Mouse (Mus musculus): Measurements from ENCODE around the gene Plce1.
"Not testable (repeated sequence)": the region's sequence is repeated elsewhere in the genome, so short reads cannot be mapped to it uniquely, and the experiment has no call there.

The Plce1 gene

GRCm38 (mm10) chr19:38488103-38488912 lies 7.4 kb downstream of the Plce1 start:
- DNase-seq (ENCODE audit: low read depth, low spot score): no peak

GRCm38 (mm10) chr19:38498233-38498632 lies 17.3 kb downstream of the Plce1 start:
- no peak for DNase-seq (ENCODE audit: low read depth, low spot score)

- DNase-seq (ENCODE audit: low read depth, low spot score): no peak
Measured at GRCm38 (mm10) chr19:38504597-38504996, 23.7 kb downstream of the Plce1 start.

DNA sequence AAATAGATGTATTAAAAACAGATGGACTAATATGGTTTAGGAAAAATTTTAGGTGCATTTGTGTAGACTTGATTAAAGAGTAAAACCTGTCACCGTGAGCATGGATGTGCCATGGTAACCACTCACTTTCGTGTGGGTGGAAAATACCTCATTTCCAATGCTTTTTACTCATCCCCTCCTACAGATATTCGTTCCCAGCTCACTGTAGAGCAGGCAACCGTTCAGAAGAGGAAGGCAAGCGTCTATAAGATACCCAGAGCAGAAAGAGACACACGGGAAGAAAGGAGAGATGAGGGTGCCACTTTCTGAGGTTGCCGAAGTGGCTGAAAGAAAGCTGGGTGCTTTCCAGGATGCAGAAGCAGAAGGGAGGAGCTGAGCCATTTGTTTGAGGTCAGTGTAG lies 25.2 kb downstream of the Plce1 start:
- no peak for DNase-seq (ENCODE audit: low read depth, low spot score)

GRCm38 (mm10) chr19:38507251-38507965 lies 26.5 kb downstream of the Plce1 start:
- DNase-seq (ENCODE audit: low read depth, low spot score): no peak

GRCm38 (mm10) chr19:38507966-38508625 lies 27.2 kb downstream of the Plce1 start:
- DNase-seq (ENCODE audit: low read depth, low spot score): no peak

- no peak for DNase-seq (ENCODE audit: low read depth, low spot score)
Measured at GRCm38 (mm10) chr19:38514417-38515184, 33.7 kb downstream of the Plce1 start.

DNA sequence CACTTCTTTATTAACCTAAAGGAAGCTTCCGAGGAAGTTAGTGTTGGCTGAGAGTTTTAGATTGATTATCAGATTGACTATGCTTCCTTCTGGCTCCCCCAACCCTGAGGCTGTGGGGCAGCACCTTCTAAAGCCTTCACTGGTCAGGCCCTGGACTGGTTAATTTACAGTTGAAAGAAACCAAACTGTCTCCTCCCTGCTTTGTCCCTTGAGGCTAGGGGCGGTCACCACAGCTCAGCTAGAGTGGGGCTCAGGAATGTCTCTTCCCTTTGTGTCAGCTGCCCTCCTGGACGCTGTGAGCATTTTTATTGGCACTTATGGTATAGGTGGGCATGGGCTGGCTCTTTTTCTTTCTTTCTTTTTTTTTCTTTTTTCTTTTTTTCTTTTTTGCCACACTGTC lies 45.9 kb downstream of the Plce1 start:
- no peak for DNase-seq (ENCODE audit: low read depth, low spot score)

GRCm38 (mm10) chr19:38527475-38527874 lies 46.6 kb downstream of the Plce1 start:
- no peak for DNase-seq (ENCODE audit: low read depth, low spot score)

DNA sequence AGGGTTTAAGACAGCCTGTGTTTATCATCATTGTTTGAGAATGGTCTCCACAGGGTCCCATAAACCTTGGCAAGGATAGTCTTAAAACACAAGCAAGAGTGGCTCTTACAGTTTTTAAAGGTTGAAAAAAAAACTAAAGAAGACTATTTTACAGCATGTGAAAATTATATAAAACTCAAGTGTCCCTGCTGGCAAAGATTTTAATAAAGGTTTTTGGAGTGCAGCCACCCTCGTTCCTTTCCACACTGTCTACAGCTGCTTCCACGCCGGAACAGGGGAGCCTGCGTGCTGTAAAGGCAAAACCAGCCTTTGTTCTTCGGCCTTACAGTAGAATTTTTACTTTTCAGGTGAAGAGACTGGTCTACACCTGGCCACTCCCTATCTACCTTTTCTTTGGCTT lies 52.3 kb downstream of the Plce1 start:
- DNase-seq (ENCODE audit: low read depth, low spot score): no peak

DNA sequence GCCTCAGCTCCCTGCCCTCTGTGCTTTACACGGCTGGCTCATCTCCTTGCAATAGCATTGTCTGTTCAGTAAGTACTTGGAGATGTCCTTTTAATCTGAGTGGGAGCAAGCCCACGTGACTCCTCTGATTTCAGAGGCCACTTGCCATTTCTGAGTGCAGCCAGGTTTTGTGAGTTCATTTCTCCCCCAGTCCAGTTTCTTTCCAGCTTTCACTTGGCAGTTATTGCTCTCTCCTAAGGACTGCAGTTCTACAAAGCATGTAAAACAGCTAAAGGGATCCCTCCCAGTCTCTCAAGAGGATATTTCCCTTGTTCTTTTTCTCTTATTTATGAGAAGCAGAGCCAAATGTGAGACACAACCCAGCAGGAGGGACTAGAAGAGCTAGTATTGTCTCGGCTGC lies 58.4 kb downstream of the Plce1 start:
- no peak for DNase-seq (ENCODE audit: low read depth, low spot score)

DNA sequence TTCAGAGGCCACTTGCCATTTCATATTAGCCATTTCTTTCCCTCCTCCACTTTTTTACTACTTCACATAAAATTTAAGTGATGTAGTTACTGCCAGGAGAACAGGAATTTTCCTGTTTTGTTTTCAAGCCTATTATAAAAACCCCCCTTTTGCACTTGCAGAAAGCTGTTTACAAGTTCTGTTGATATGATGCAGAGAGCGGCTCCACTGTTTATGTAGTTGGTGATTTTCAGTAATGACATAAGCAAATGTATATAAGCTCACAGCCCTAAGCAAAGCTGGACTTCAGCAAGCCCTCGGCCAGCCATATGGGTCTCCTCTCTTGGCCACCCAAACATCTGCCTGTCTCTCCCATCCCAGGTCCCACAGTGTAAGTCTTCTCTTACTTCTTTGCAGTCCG lies 59.6 kb downstream of the Plce1 start:
- no peak for DNase-seq (ENCODE audit: low read depth, low spot score)

- no peak for DNase-seq (ENCODE audit: low read depth, low spot score)
Measured at GRCm38 (mm10) chr19:38549487-38550058, 68.7 kb downstream of the Plce1 start.

- DNase-seq (ENCODE audit: low read depth, low spot score): no peak
Measured at GRCm38 (mm10) chr19:38553551-38553950, 72.6 kb downstream of the Plce1 start.

GRCm38 (mm10) chr19:38555399-38555798 lies 74.5 kb downstream of the Plce1 start:
- DNase-seq (ENCODE audit: low read depth, low spot score): no peak

DNA sequence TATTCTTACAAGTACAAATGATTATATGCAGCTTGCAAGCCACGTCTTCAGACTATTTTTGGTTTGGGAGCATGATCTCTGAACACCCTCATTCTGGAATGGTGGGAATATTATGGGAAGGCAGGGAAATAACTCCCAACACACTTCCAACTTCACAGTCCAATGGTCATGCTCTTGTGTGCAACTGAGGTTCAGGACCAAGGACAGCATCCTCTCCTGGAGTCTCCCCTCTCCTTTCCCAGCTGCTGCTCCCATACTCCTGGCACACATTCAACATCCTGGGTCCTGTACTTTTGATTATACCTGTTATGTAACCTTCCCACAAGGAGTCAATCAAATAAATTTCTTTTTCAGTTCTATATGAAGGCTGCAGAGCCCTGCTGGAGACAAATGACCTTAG lies 77.9 kb downstream of the Plce1 start:
- DNase-seq (ENCODE audit: low read depth, low spot score): no peak

DNA sequence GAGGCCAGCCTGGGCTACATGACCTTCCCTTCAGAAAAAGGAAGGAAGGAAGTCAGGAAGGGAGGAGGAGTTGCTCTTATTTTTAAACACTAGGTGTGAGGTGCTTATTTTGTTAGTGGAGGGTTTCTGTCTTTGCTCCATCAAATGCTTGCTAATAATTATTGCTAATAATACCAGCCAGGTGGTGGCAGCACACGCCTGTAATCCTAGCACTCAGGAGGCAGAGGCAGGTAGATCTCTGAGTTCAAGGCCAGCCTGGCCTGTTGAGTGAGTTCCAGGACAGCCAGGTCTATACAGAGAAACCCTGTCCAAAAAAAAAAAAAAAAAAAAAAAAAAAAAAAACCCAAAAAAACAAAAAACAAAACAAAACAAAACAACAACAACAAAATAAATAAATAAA lies 81.0 kb downstream of the Plce1 start:
- not testable (repeated sequence) for DNase-seq (ENCODE audit: low read depth, low spot score)

- DNase-seq (ENCODE audit: low read depth, low spot score): no peak
Measured at GRCm38 (mm10) chr19:38566156-38566555, 85.2 kb downstream of the Plce1 start.

- DNase-seq (ENCODE audit: low read depth, low spot score): no peak
Measured at GRCm38 (mm10) chr19:38566752-38567151, 85.8 kb downstream of the Plce1 start.

GRCm38 (mm10) chr19:38567331-38567730 lies 86.4 kb downstream of the Plce1 start:
- no peak for DNase-seq (ENCODE audit: low read depth, low spot score)

DNA sequence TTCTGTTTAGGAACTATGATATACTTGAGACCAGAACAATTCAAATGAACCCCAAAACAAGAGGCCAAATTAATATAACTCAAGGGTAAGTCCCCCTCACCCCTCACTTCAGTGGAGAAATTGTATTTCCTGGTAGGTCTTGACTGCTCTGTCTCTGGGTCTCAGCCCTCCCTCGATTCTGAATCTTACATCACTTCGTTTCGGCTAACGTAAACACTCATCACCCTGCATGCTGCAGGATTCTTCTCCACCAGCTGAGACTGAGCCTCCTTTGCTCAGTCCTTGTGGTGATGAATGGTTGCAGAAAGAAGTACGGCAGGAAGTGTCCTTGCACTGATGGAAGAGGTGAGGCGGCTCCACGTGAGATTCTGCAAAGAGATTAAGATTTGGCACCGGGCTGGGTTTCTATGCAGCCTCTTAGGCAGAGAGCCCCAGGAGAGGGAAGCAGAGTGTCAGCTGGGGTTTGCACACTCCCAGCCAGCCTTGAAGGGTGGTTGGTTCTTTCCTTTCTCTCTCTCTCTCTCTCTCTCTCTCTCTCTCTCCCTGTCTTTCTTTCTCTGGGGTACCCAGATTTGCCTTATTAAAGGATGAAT lies 97.7 kb downstream of the Plce1 start:
- no peak for DNase-seq (ENCODE audit: low read depth, low spot score)
